Mouse (Mus musculus) cerebellum, postnatal 10 days (tissue): ENCODE results near the gene A630095N17Rik.

ENCODE experiments used
- DNase-seq, 2 experiments: peaks; one replicate each; pipeline ENCODE4 v3.0.0; 2021; ENCODE audit warnings: mixed read lengths in 2 of 2

Gene A630095N17Rik

DNA sequence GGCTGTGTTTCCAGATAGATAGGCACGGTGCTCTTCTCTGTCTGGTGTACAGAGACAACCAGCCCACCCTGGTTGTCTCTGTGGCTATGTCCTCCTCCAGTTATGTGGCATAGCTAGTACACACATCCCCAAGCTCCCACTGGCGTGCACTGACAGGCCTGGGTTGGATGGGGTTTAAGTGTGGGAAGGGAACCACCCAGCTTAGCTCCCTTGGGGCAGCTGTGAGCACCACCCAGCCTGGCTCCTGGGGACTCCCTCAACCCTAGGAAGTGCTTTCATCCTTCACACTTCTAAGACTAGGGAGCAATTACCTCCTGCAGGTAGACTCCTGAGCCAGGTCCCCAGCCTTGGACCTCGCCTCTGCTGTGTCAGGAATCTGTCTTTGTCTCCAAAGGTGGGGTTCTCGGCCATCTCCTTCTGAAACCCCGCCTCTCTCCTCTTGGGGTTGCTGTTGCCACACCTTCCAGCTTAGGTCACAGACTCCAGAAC is at the start of gene A630095N17Rik:
TSS of gene A630095N17Rik (minus strand) at position 439 of the 489 bp plus-strand sequence.
- no peak for DNase-seq

DNA sequence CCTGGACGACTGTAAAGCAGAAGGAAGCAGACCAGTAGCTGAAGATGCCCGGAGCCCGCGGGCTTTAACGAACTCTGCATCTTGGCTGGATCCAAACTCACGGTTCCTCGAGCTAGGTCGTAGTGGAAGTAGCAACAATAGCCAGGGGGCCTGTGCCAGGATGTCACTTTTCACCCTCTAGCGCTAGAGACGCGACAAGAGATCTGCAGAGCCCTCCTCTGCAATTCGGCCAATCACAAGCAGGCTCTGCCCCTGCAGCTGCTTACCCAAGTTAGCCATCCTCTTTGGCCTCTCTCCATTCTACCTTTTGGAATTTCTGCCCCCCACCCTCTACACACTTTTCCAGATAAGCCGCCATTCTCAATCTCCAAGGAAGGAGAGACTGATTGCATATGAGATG is 46.3 kb upstream of the A630095N17Rik start, which contains the start of gene Resp18:
TSS of gene Resp18 (minus strand) at position 188 of the 400 bp plus-strand sequence.
- peak; percentile 36 to 42 for DNase-seq

DNA sequence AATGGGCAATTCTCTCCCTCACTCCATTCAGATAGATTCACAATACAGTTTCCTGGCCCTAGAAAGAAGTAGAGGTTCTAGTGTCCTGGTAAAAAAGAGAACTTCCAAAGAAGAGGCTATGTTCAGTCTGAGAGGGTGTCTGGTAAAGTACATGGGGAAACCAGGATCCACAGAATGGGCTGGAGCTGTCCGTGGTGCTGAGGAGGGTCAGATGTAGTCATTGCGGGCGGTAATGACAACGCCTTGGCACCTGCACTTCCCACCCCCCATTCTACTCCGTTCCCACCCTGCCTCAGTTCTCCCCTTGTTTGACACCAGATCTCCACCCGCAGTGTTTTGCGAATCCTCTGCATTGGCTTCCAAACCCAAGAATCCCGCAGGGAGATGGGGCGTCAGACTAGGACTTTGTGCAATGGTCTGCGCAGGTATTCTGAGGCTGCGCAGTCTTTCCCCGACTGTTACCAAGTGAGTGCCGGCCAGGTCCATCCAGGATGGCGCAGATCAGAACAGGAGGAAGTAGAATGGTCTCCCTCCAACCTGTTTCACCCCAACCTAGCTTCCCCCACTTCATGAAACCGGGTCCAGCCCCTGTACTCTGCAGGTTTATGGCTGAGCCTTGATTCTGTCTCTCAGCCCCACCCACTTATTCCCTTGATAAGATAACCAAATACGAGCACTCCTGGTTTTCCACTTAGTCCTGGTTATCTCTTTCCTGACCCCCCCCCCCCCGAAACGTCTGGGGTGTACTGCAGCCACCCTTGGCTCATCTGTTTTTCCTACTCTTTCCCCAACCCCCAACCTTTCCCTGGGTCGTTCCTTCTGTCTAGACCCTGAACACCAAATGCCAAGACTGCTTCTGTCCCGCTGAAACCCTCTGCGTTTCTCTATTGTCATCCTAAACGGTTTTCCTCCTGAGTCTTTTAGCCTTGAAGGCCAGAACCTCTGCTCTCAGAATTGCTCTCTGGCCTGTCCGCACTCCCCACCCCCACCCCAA is 45.6 kb upstream of the A630095N17Rik start:
- DNase-seq: peak; percentile 33 to 36

DNA sequence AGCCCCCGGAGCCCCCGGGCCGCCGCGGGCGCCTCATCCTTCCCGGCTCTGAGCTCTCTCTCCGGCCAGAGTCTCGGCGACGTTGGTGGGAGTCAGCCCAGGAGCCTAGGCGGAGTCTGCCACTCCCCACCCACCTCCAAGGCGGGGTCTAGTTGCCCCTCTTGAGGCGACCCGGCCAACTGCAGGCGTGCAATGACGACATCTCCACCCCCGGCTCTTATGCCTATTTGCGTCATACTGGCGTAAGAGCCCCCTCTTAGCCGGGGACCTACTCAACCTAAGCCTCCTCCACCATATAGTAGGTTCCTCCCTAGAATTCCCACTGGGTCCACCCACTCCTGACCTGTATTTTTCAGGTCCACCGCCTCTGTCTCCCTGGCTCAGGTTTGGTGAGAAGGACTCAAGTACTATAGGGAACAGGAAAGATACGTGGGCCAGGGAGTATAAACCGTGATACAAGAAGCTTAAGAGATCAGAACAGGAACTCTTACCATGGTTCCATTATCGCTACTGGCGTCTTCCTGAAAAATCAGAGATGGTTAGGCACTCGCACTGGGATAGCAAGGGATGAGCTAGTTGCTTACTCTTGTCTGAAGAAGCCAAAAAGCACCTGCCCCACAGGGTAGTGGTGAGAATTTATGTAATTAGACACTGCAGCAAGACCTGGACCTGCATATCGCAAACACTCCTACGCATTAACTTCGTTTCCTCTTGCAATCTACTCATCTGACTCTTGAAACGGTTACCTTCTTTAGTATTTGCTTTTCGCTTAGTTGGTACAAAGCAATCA is 32.4 kb upstream of the A630095N17Rik start, which contains the start of gene Ptprn:
TSS of gene Ptprn (minus strand) at position 412 of the 790 bp plus-strand sequence.
- DNase-seq: peak; percentile 84 to 88

DNA sequence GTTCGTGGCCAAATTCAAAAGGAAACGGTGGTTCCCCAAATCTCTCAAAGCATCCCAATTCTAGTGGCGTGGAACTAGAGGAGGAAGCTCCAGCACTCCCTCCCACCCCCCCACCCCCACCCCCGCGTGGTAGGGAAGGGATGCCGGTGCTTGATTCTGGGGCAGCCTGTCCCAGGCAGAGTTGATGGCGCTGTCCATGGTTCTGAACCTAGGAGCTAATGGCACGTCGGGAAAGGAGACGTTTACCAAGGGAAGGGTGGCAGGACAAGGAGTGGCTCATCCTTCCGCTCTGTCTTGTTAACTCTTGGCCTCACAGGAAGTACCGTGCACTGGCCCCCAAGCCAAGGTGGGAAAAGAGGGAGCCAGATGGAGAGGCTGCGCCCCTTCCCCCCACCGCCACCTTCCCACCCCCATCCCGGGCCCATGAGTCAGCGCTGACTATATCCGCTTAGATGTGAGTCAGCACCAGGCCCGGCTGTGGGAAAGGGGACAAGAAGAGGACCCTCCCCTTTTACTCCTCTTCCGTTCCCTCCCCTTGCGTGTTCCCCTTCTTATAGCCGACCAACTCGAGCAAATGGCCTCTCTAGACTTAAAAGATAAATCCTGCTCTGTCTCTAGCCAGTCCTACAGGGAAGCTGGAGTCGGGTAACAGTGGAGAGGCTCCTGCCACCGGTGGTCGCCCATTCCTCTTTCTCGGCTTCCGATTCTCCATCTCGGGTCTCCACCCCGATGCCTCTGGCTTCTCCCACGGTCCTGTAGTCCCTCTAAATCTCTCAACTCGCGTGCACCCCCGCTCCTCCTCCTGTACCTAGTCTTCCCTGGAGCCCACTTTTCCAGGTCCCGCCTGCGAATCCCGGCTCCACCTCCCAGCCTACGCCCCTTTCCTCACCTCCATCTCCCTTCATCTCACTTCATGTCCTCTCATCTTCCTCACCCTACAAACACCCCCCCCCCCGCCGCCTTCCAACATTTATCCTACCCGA is 31.4 kb upstream of the A630095N17Rik start:
- peak; percentile 56 to 61 for DNase-seq

DNA sequence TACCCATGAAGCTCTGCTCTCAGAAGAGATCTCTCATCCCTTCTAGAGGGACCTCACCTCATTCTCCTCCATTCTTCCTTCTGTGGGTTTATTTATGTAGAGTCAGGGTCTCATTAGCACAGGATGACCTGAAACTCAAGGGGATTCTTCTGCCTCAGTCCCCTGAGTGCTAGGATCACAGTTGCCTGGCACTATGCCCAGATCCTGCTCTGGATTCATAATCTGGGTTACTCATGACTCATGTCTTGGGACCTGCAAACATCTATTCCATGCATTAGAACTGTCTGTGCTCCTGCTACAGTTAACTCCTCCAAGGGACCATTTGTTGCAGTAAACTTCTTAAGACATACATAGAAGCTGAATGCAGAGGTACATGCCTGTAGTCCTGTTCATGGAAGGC is 29.4 kb upstream of the A630095N17Rik start:
- peak in 1 of 2 experiments; percentile 27 for DNase-seq

DNA sequence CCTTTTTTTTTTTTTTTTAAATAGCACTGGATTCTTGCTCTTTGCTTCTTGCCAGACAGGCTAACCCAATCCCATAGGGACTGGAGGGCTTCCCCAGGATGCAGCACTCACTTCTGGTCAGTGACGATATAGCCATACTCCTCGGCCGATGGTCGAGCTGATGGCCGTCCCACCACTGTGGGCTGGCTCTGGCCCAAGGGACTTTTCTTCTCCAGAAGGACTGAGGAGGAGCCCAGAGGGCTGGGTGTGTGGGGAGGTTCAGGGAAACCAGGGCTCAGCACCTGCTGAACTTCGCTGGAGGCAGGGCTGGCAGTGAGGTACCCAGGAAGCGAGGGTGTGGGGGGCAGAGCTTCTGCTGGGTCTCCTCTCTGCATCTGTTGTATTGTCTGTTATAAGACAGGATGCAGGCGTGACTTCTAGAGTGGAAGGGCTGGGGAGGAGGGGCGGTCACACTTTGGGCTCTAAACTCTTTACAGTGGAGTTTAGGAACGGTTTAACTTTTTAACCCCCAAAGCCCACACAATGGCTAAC is 23.7 kb upstream of the A630095N17Rik start:
- DNase-seq: peak; percentile 38 to 40

DNA sequence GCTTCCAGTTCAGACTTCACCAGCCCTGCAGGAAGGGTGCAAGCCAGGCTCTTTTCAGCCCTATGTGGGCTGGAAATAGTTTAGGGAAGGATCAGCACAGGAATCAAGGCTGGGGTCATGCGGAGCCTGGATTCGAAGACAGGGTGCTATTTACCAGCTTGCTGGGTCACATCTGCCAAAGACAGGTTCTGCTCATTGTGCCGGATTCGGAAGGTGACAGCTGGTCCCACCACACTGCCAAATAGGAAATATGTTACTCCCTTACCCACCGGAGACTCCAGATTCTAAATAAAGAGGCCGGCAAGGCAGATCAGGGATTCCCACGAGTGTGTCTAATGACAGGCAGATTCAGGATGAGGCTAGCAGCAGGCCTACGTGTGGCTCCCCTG is 22.7 kb upstream of the A630095N17Rik start:
- DNase-seq: peak; percentile 65 to 66

DNA sequence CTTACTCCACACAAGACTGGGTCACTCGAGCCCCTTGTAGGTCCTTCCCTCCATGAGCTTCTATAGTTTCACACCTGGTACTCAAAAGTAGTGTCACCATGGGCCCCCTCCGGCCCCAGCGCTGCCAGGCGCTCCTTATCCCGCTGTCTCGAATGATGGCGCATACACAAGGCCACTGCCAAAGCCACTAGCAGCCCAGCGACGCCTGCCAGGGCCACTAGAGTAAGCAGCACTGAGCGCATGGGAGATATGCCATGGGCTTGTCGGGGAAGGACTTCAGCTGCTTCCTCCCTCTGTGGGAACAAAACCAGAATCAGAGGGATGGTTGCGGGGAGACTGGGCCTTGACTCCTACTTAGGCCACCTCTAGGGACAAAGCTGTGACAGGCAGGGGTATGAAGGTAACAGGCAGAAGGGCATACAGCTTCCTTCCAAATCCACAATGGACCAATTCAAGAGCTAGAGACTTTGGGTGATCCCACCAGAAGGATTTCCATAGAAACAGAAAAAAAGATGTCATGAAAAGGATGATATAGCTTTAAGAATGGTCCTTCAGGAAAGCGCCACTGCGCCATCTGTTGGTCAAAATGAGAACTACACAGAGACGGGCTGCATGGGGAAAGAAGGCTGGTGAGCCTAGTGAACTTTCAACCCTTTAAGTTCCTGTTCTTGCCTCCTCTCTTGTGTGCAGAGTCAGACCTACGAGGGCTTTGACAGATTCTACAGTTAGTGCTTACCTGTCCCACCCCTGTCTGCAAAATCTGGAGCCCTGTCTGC is 22.1 kb upstream of the A630095N17Rik start:
- peak; percentile 93 to 97 for DNase-seq

DNA sequence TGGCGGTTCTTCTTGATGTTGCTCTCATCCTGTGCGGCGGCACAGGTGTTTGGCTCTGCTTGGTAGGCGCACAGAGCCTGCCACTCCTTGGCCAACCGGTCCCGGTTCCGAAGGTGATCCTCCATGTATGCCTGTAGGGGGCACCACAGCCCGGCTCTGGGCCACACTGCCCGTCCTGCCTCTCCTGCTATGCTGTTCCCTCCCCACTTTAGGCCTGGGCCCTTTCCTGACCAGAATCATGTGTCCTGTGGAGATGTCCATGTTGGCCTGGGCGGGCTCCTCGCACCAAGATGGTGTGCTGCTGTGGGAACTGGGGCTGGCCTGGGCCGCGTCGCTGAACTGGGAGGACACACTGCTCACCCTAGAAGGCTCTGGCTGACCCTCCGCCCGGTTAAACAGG is 21.1 kb upstream of the A630095N17Rik start:
- DNase-seq: peak; percentile 37 to 51

DNA sequence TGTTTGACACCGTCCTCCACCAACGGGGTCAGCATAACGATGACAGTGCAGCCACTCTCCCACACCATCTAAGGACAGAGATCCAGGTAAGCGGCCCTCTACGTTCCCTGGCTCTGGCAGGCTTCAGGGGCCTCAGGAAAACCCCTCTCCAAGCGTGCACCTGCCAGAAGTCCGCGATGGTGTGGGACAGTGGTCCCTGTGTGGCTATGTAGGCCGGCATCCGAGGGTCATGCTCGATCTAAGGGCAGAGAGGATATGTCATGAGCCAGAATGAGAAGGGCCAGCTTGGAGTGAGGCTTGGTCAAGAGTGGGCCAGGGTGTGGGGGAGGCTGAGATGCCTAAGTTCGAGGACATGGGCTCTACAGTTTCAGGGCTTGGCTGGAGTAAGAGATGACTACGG is 20.4 kb upstream of the A630095N17Rik start:
- peak in 1 of 2 experiments; percentile 19 for DNase-seq

DNA sequence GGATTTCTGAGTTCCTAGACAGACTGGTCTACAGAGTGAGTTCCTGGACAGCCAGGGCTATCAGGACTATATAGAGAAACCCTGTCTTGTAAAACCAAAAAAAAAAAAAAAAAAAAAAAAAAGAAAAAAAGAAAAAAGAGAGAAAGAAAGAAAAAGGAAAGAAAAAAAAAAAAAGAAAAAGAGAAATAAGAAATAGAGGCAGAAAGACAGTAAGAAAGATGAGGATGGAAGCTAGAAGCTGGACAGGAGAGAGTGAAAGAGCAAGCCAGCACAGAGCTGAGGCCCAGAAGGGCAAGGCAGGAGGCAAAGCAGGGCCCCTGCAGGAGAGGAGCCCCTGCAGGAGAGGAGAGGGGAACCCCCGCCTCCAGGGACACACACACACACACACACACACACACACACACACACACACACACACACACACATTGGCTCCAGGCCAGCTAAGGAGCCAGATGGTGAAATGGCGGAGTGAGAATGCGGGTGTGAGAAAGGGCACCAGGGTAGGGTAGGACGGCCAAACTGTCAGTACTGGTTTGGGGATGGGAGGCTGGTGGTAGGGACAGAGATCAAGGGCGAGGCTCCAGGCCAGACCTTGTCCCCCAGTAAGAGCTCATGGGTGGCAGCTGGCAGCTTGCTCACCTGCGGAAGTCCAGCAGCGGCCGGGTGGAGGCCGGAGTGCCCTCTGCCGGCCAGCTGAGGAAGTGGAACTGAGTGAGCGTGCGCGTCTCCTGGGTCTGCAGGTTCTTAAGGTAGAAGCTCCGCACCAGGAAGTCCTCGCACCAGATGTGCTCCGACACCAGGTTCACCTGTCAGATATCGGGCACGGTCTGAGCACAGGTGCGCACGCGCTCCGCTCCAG is 19.4 kb upstream of the A630095N17Rik start:
- peak; percentile 88 to 89 for DNase-seq

DNA sequence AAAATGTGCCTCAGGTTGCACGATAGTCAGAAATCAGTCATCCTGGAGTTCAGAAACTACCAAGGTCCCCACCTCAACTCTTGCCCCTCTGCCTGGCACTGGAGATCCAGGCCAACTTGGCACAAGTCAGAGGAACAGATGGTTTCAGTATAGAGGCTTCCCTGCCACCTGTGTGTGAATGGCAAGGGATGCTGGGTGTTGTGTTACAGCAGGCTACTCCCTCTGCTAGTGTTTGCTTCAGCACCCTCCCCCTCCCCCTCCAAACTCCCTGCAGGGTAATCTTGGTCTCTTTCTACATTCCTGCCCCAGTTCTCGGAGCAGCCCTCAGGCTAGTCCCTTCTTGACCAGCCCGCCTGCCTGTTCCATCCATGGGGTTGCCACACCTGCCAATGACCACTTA is 18.6 kb upstream of the A630095N17Rik start:
- DNase-seq: peak; percentile 85 to 87

DNA sequence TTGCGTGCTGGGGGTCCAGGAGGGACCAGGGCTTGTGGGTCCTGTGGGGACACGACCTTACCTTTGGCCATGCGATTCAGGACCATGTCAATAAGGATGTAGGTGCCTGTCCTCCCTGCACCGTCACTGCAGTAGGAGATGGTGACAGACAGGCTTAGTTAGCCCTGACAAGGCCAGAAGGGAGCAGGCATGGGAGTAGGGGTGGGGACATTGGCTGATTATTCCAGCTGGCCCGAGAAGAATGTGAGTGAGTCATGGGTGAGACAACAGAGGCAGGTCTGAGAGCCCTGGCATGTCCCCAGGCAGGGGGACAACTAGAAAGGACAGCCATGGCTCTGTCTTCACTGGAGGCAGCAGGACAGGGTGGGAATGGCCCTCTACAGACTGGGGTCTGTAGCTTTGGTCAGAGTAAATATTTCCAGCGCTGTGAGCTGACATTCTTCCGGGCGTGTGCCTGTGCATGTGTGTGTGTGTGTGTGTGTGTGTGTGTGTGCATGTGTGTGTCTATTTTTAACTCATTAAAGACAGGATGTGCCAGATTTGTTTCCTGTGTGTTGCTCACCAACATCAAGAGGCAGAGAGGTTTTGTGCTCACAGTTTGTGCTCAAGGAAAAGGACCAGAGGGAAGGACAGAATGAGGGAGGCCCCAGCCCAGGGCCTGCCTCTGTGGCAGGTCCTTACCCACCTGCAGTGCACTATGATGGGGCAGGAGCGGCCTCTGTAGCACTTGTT is 16.3 kb upstream of the A630095N17Rik start:
- peak; percentile 70 to 71 for DNase-seq

DNA sequence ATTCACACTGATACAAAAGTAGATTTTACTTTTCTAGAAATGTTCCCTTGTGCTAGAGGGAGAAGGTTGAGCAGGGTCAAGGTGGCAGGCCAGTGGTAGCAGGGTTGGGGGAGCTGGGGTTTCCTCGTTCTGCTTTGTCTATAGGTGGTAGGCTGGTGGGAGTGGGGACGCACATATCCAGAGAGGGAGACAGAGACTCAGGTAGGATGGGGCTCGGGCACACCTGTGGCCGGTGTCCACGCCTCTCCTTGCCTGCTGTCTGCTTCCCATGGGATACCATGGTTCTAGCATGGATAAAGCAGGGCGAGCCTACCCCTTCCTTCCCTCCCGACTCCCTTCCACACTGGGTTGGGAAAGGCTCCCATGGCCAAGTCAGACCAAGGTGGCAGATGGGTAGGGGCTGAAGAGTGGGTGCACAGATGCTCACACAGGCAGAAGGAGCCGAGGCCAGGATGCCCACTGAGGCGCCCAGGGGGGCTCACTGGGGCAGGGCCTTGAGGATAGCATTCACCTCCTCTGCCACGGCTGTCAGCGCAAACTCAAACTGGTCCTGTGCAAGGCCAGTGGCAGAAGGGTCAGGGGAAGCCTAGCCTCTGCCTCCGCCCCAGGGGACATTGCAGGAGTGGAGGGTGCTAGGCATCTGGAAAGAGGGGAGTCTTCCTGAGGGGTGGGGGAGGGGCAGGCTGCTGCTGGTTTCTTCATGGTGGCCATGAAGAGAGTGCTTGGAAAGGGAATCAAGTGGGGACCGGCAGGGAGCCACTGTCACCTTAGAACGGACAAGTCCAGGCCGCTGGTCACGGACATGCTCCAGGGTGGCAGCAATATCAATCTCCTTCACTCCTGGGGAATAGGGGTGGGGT is 15.4 kb upstream of the A630095N17Rik start:
- DNase-seq: peak; percentile 56 to 61

DNA sequence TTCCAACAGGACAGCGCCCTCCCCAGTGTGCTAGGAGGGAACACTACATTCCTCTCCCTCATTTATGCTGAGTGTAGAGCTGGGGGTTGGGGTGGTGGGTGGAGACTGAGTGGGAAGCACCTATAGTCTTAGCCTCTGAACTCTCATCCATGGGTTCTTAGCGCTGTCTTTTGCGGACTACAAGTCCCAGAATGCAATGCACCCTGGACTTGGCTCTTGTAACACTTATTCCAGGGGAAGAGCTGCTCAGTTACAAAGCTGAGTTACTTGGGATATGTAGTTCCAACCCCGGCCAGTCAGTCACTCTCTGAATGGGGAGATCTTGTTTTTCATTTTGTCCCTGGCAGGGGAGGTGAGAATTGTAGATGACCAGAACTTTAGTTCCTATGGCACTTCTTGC is 12.9 kb upstream of the A630095N17Rik start:
- peak; percentile 75 for DNase-seq

DNA sequence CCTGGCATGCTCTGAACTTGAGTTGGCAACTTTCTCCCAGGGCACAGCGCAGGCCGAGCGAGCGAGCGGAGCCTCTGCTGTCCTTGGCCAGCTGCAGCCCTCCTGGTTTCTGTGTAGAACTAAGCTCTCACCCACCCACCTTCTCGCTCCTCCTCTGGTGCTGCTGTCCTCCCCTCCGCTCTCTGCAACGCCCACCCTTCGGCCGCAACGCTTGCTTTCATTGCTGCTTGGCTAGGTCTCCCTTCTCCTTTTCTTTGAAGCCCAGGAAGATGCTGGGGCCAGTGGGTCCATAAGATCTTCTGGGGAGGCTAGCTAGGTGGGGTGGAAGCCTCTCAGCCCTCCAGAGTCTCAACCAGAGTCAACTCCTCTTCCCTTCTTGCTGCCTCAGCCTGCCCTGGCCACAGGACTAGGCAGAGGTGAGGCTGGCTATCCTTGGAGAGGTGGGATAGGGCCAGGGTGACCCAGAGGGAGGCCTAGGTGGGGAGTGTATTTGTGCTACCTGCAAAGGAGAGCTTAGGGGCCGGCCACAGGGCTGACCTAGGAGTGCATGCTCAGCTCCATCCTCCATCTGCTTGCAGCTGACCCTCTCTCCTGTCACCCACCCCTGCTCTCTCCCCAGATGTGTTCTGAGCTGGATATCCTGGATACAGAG is 12.4 kb upstream of the A630095N17Rik start:
- DNase-seq: no peak
